Mouse (Mus musculus): Measurements from ENCODE around the gene Myh6.

DNA sequence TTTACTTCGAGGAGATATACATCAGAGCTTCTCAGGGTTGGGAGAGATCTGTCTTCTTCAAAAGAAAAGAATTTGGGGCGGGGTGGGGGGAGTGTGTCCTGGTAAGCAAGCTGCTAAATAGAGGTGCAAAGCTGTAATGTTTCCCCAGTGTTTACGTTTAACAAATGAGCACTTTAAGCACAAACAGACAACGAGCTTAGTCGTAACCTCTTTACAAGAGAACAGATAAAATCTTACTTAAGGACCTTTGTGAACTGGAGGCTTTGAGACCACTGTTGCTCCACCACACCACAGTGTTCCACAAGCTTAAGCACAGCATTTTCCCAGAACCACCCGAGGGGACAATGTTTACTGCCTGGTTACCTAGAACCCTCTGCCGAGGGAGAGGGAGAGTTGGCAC is 39.4 kb downstream of the Myh6 start:
- TF ChIP-seq TAL1 (IDR thresholded peaks at IDR 0.05; ENCODE audit: low read length) = no peak
- no peak for TF ChIP-seq GATA1 (IDR thresholded peaks at IDR 0.05; ENCODE audit: low read length)
